Mouse (Mus musculus): ENCODE results near the gene Gnpat. TPM values are rescaled to one million over a fixed set of nuclear protein-coding genes. Genes with fewer than 3 reads are reported as not detected.

Gnpat gene
- 89.5 and 93.0 TPM in 2 replicates for polyA plus RNA-seq (2015; fragmentation: Nextera tagmentation; extraction: Ambion mirVana)

GRCm38 (mm10) chr8:124862321-124863162 is at the start of gene Gnpat, which contains the start of gene 2810004N23Rik:
Gene Gnpat (plus strand): TSS chr8:124863033.
Gene 2810004N23Rik (minus strand): TSS chr8:124863120.
- H3K4me1 ChIP-seq = peaks cover 21% of the 10 kb centered on the region
- peak within 1 kb of the TSS; percentile 91 for H3K4me3 ChIP-seq
- H3K9ac ChIP-seq (replicated peaks) = peak within 1 kb of the TSS; percentile 93
- H3K36me3 ChIP-seq = peaks cover 29% of the 10 kb centered on the region
- 1% methylated on average over 55 of the region's 55 CpGs for WGBS
- no peaks in the 10 kb centered on the region for H3K27me3 ChIP-seq
- peak within 1 kb of the TSS; percentile 86 for H3K27ac ChIP-seq (replicated peaks)
- H3K9me3 ChIP-seq = no peaks in the 10 kb centered on the region
- H3K4me2 ChIP-seq (replicated peaks) = peak within 1 kb of the TSS; percentile 81
- peak; percentile 99 for ATAC-seq (replicated peaks)

- ATAC-seq (replicated peaks) = no peak
- Histone ChIP-seq H3K27me3 (no peaks in the 10 kb centered on the region), H3K4me2 (replicated peaks) (no peak overlapping the region), H3K36me3 (peaks cover 21% of the 10 kb centered on the region), H3K9me3 (no peaks in the 10 kb centered on the region), H3K27ac (replicated peaks) (no peak overlapping the region), H3K4me1 (peaks cover 15% of the 10 kb centered on the region), H3K4me3 (no peak overlapping the region), H3K9ac (replicated peaks) (no peak overlapping the region)
- WGBS = 94% methylated on average over 4 of the region's 4 CpGs
Measured at GRCm38 (mm10) chr8:124813326-124813725, 49.5 kb upstream of the Gnpat start.

- peaks cover 35% of the 10 kb centered on the region for H3K36me3 ChIP-seq
- H3K4me2 ChIP-seq (replicated peaks) = no peak overlapping the region
- H3K9me3 ChIP-seq = no peaks in the 10 kb centered on the region
- H3K4me1 ChIP-seq = peaks cover 6% of the 10 kb centered on the region
- no peak for ATAC-seq (replicated peaks)
- no peak overlapping the region for H3K9ac ChIP-seq (replicated peaks)
- H3K27ac ChIP-seq (replicated peaks) = no peak overlapping the region
- no peak overlapping the region for H3K4me3 ChIP-seq
- WGBS = 91% methylated on average over 12 of the region's 12 CpGs
- peaks cover 3% of the 10 kb centered on the region; the same call in 1 of the 2 replicates for H3K27me3 ChIP-seq
Measured at GRCm38 (mm10) chr8:124815870-124816269, 47.0 kb upstream of the Gnpat start.

- Histone ChIP-seq H3K4me1 (no peaks in the 10 kb centered on the region), H3K27me3 (peaks cover 3% of the 10 kb centered on the region; the same call in 1 of the 2 replicates), H3K9ac (replicated peaks) (no peak overlapping the region), H3K36me3 (peaks cover 35% of the 10 kb centered on the region), H3K4me2 (replicated peaks) (no peak overlapping the region), H3K9me3 (no peaks in the 10 kb centered on the region), H3K4me3 (no peak overlapping the region), H3K27ac (replicated peaks) (no peak overlapping the region)
- 92% methylated on average over 11 of the region's 11 CpGs for WGBS
- ATAC-seq (replicated peaks) = no peak
Measured at GRCm38 (mm10) chr8:124816866-124817265, 46.0 kb upstream of the Gnpat start.

GRCm38 (mm10) chr8:124817361-124817760 is 45.5 kb upstream of the Gnpat start:
- H3K36me3 ChIP-seq = peaks cover 37% of the 10 kb centered on the region
- no peaks in the 10 kb centered on the region for H3K4me1 ChIP-seq
- H3K4me3 ChIP-seq = no peak overlapping the region
- no peak overlapping the region for H3K27ac ChIP-seq (replicated peaks)
- no peak overlapping the region for H3K4me2 ChIP-seq (replicated peaks)
- peaks cover 3% of the 10 kb centered on the region; the same call in 1 of the 2 replicates for H3K27me3 ChIP-seq
- 83% methylated on average over 3 of the region's 3 CpGs for WGBS
- no peaks in the 10 kb centered on the region for H3K9me3 ChIP-seq
- ATAC-seq (replicated peaks) = no peak
- H3K9ac ChIP-seq (replicated peaks) = no peak overlapping the region

GRCm38 (mm10) chr8:124819612-124820115 is 43.2 kb upstream of the Gnpat start:
- Histone ChIP-seq H3K27me3 (peaks cover 3% of the 10 kb centered on the region; the same call in 1 of the 2 replicates), H3K9ac (replicated peaks) (no peak overlapping the region), H3K4me1 (no peaks in the 10 kb centered on the region), H3K4me2 (replicated peaks) (no peak overlapping the region), H3K4me3 (no peak overlapping the region), H3K9me3 (no peaks in the 10 kb centered on the region), H3K36me3 (peaks cover 54% of the 10 kb centered on the region), H3K27ac (replicated peaks) (no peak overlapping the region)
- WGBS = 71% methylated on average over 6 of the region's 6 CpGs
- no peak for ATAC-seq (replicated peaks)

- no peaks in the 10 kb centered on the region for H3K4me1 ChIP-seq
- ATAC-seq (replicated peaks) = no peak
- H3K9ac ChIP-seq (replicated peaks) = no peak overlapping the region
- peaks cover 54% of the 10 kb centered on the region for H3K36me3 ChIP-seq
- H3K27ac ChIP-seq (replicated peaks) = no peak overlapping the region
- H3K9me3 ChIP-seq = no peaks in the 10 kb centered on the region
- no peak overlapping the region for H3K4me3 ChIP-seq
- peaks cover 3% of the 10 kb centered on the region; the same call in 1 of the 2 replicates for H3K27me3 ChIP-seq
- whole genome bisulfite sequencing = 77% methylated on average over 11 of the region's 11 CpGs
- no peak overlapping the region for H3K4me2 ChIP-seq (replicated peaks)
Measured at GRCm38 (mm10) chr8:124820125-124820524, 42.7 kb upstream of the Gnpat start.

GRCm38 (mm10) chr8:124823497-124823896 is 39.3 kb upstream of the Gnpat start:
- H3K9ac ChIP-seq (replicated peaks) = no peak overlapping the region
- peaks cover 43% of the 10 kb centered on the region for H3K36me3 ChIP-seq
- no peak overlapping the region for H3K4me2 ChIP-seq (replicated peaks)
- H3K4me1 ChIP-seq = no peaks in the 10 kb centered on the region
- no peaks in the 10 kb centered on the region for H3K9me3 ChIP-seq
- no peak overlapping the region for H3K27ac ChIP-seq (replicated peaks)
- no peak overlapping the region for H3K4me3 ChIP-seq
- ATAC-seq (replicated peaks) = no peak
- peaks cover 3% of the 10 kb centered on the region; the same call in 1 of the 2 replicates for H3K27me3 ChIP-seq
- 83% methylated on average over 6 of the region's 6 CpGs for WGBS

- H3K9ac ChIP-seq (replicated peaks) = no peak overlapping the region
- H3K4me1 ChIP-seq = no peaks in the 10 kb centered on the region
- H3K27ac ChIP-seq (replicated peaks) = no peak overlapping the region
- 33% methylated on average over 7 of the region's 7 CpGs for WGBS
- no peak overlapping the region for H3K4me3 ChIP-seq
- ATAC-seq (replicated peaks) = no peak
- H3K27me3 ChIP-seq = no peaks in the 10 kb centered on the region
- H3K4me2 ChIP-seq (replicated peaks) = no peak overlapping the region
- H3K36me3 ChIP-seq = peaks cover 54% of the 10 kb centered on the region
- H3K9me3 ChIP-seq = no peaks in the 10 kb centered on the region
Measured at GRCm38 (mm10) chr8:124826658-124827057, 36.2 kb upstream of the Gnpat start.

GRCm38 (mm10) chr8:124827387-124827786 is 35.4 kb upstream of the Gnpat start:
- WGBS = 4% methylated on average over 5 of the region's 5 CpGs
- Histone ChIP-seq H3K9ac (replicated peaks) (no peak overlapping the region), H3K36me3 (peaks cover 53% of the 10 kb centered on the region), H3K27ac (replicated peaks) (no peak overlapping the region), H3K4me2 (replicated peaks) (no peak overlapping the region), H3K9me3 (no peaks in the 10 kb centered on the region), H3K4me3 (no peak overlapping the region), H3K27me3 (no peaks in the 10 kb centered on the region), H3K4me1 (no peaks in the 10 kb centered on the region)
- ATAC-seq (replicated peaks) = 0 out of 2 replicates have a peak, but pooled peaks have one; percentile 49

- Histone ChIP-seq H3K27me3 (no peaks in the 10 kb centered on the region), H3K4me1 (no peaks in the 10 kb centered on the region), H3K27ac (replicated peaks) (no peak overlapping the region), H3K36me3 (peaks cover 40% of the 10 kb centered on the region), H3K9ac (replicated peaks) (no peak overlapping the region), H3K4me2 (replicated peaks) (no peak overlapping the region), H3K9me3 (no peaks in the 10 kb centered on the region), H3K4me3 (no peak overlapping the region)
- 73% methylated on average over 24 of the region's 24 CpGs for WGBS
- ATAC-seq (replicated peaks) = no peak
Measured at GRCm38 (mm10) chr8:124828561-124829240, 34.1 kb upstream of the Gnpat start.

GRCm38 (mm10) chr8:124830050-124830449 is 32.8 kb upstream of the Gnpat start:
- WGBS = 76% methylated on average over 13 of the region's 13 CpGs
- no peak for ATAC-seq (replicated peaks)
- Histone ChIP-seq H3K27me3 (no peaks in the 10 kb centered on the region), H3K4me2 (replicated peaks) (no peak overlapping the region), H3K4me1 (no peaks in the 10 kb centered on the region), H3K4me3 (no peak overlapping the region), H3K9ac (replicated peaks) (no peak overlapping the region), H3K36me3 (peaks cover 36% of the 10 kb centered on the region), H3K9me3 (no peaks in the 10 kb centered on the region), H3K27ac (replicated peaks) (no peak overlapping the region)

Data from forebrain, embryonic 15.5 days (tissue).